Mouse (Mus musculus): Measurements from ENCODE around the gene Immp1l. TPM values are rescaled to one million over a fixed set of nuclear protein-coding genes. Genes with fewer than 3 reads are reported as not detected.

Immp1l gene
- total RNA-seq (2023), result 10 to 100 TPM; 18.1 to 25.0 TPM

GRCm38 (mm10) chr2:105903896-105904756, at the start of gene Immp1l, which contains the start of gene Elp4:
Immp1l (plus strand) TSS chr2:105904638.
Elp4 (minus strand) TSS chr2:105904564.

GRCm38 (mm10) chr2:106002835-106003739, 98.6 kb downstream of the Immp1l start, which contains the start of gene Dnajc24:
Dnajc24 (minus strand) TSS chr2:106003549.

Other genes starting within 250 kb of the Immp1l start
- gene Pax6, start 235.7 kb upstream of the Immp1l start, total RNA-seq (2023), result not detected
- gene Elp4, start 74 bp upstream of the Immp1l start, total RNA-seq (2023), result 10 to 100 TPM; 13.1 to 15.4 TPM
- 10 to 100 TPM; 11.4 to 14.0 TPM for gene Dnajc24, start 98.9 kb downstream of the Immp1l start, total RNA-seq (2023)

Measured in B cell, adult 67 days (primary cell).